Mouse (Mus musculus) stomach, postnatal 0 days (tissue): Measurements from ENCODE around the gene Cadm4.

ENCODE experiments used
- CTCF ChIP-seq: IDR thresholded peaks from 2 replicates; pipeline ENCODE4 v1.5.1; 2016; ENCODE audit warnings: antibody characterized with exemption, low read depth, mild to moderate bottlenecking, moderate library complexity
- EP300 ChIP-seq: optimal IDR thresholded peaks from 2 replicates; pipeline ENCODE3; 2016; ENCODE audit warnings: antibody characterized with exemption

GRCm38 (mm10) chr7:24454199-24454598 is 27.6 kb upstream of the Cadm4 start:
- TF ChIP-seq CTCF (no peak), EP300 (no peak)
